Mouse (Mus musculus) bone marrow, adult 2 months (tissue): ENCODE results near the gene Ssc4d.

ENCODE experiments used
- CTCF ChIP-seq: fragments of 200-500 bp; IDR thresholded peaks from 2 replicates; pipeline ENCODE4 v1.5.1; 2011; ENCODE audit warnings: low read length, control low read depth; ENCODE audit not compliant: control insufficient read depth, insufficient read depth
- POLR2A ChIP-seq: fragments of 200-500 bp; IDR thresholded peaks from 2 replicates; pipeline ENCODE4 v1.6.1; 2011; ENCODE audit warnings: low read depth, mild to moderate bottlenecking, control low read depth, low read length, borderline replicate concordance; ENCODE audit not compliant: control insufficient read depth

GRCm38 (mm10) chr5:135940587-135940986 lies 33.7 kb downstream of the Ssc4d start:
- no peak for TF ChIP-seq POLR2A
- no peak for TF ChIP-seq CTCF
